Mouse (Mus musculus): ENCODE measurements around the gene Ampd3. TPM values are rescaled to one million over a fixed set of nuclear protein-coding genes. Genes with fewer than 3 reads are reported as not detected.

The Ampd3 gene
- total RNA-seq (2017) = 13.4 to 25.6 TPM (median 13.7 TPM) in 3 replicates

- ATAC-seq (replicated peaks; ENCODE audit: insufficient number of reproducible peaks, low FRiP score, low TSS enrichment, poor library complexity, severe bottlenecking) = no peak
These were observed at the start of gene Ampd3 for GRCm38 (mm10) chr7:110768001-110768400. Gene Ampd3 (plus strand): TSS chr7:110768206.

- no peak for ATAC-seq (replicated peaks; ENCODE audit: insufficient number of reproducible peaks, low FRiP score, low TSS enrichment, poor library complexity, severe bottlenecking)
These were observed 49.5 kb upstream of the Ampd3 start for GRCm38 (mm10) chr7:110718505-110718904.

- no peak for ATAC-seq (replicated peaks; ENCODE audit: insufficient number of reproducible peaks, low FRiP score, low TSS enrichment, poor library complexity, severe bottlenecking)
These were observed 48.1 kb upstream of the Ampd3 start for GRCm38 (mm10) chr7:110719857-110720256.

GRCm38 (mm10) chr7:110722183-110722582 lies 45.8 kb upstream of the Ampd3 start:
- no peak for ATAC-seq (replicated peaks; ENCODE audit: insufficient number of reproducible peaks, low FRiP score, low TSS enrichment, poor library complexity, severe bottlenecking)

- ATAC-seq (replicated peaks; ENCODE audit: insufficient number of reproducible peaks, low FRiP score, low TSS enrichment, poor library complexity, severe bottlenecking) = peak; percentile 59
These were observed 41.0 kb upstream of the Ampd3 start for GRCm38 (mm10) chr7:110727049-110727448.

GRCm38 (mm10) chr7:110728876-110729275 lies 39.1 kb upstream of the Ampd3 start:
- ATAC-seq (replicated peaks; ENCODE audit: insufficient number of reproducible peaks, low FRiP score, low TSS enrichment, poor library complexity, severe bottlenecking) = peak; percentile 59

- ATAC-seq (replicated peaks; ENCODE audit: insufficient number of reproducible peaks, low FRiP score, low TSS enrichment, poor library complexity, severe bottlenecking) = no peak
These were observed 38.7 kb upstream of the Ampd3 start for GRCm38 (mm10) chr7:110729295-110729694.

- no peak for ATAC-seq (replicated peaks; ENCODE audit: insufficient number of reproducible peaks, low FRiP score, low TSS enrichment, poor library complexity, severe bottlenecking)
These were observed 36.7 kb upstream of the Ampd3 start for GRCm38 (mm10) chr7:110731091-110731967.

- ATAC-seq (replicated peaks; ENCODE audit: insufficient number of reproducible peaks, low FRiP score, low TSS enrichment, poor library complexity, severe bottlenecking) = no peak
These were observed 35.9 kb upstream of the Ampd3 start for GRCm38 (mm10) chr7:110732001-110732632.

GRCm38 (mm10) chr7:110736914-110737313 lies 31.1 kb upstream of the Ampd3 start:
- ATAC-seq (replicated peaks; ENCODE audit: insufficient number of reproducible peaks, low FRiP score, low TSS enrichment, poor library complexity, severe bottlenecking) = no peak

GRCm38 (mm10) chr7:110739764-110740163 lies 28.2 kb upstream of the Ampd3 start:
- no peak for ATAC-seq (replicated peaks; ENCODE audit: insufficient number of reproducible peaks, low FRiP score, low TSS enrichment, poor library complexity, severe bottlenecking)

GRCm38 (mm10) chr7:110740188-110740587 lies 27.8 kb upstream of the Ampd3 start:
- no peak for ATAC-seq (replicated peaks; ENCODE audit: insufficient number of reproducible peaks, low FRiP score, low TSS enrichment, poor library complexity, severe bottlenecking)

GRCm38 (mm10) chr7:110742022-110742421 lies 26.0 kb upstream of the Ampd3 start:
- ATAC-seq (replicated peaks; ENCODE audit: insufficient number of reproducible peaks, low FRiP score, low TSS enrichment, poor library complexity, severe bottlenecking) = no peak

- no peak for ATAC-seq (replicated peaks; ENCODE audit: insufficient number of reproducible peaks, low FRiP score, low TSS enrichment, poor library complexity, severe bottlenecking)
These were observed 21.9 kb upstream of the Ampd3 start for GRCm38 (mm10) chr7:110746087-110746562.

GRCm38 (mm10) chr7:110746809-110747208 lies 21.2 kb upstream of the Ampd3 start:
- no peak for ATAC-seq (replicated peaks; ENCODE audit: insufficient number of reproducible peaks, low FRiP score, low TSS enrichment, poor library complexity, severe bottlenecking)

- ATAC-seq (replicated peaks; ENCODE audit: insufficient number of reproducible peaks, low FRiP score, low TSS enrichment, poor library complexity, severe bottlenecking) = no peak
These were observed 17.2 kb upstream of the Ampd3 start for GRCm38 (mm10) chr7:110750834-110751233.

GRCm38 (mm10) chr7:110751634-110752033 lies 16.4 kb upstream of the Ampd3 start:
- ATAC-seq (replicated peaks; ENCODE audit: insufficient number of reproducible peaks, low FRiP score, low TSS enrichment, poor library complexity, severe bottlenecking) = no peak

GRCm38 (mm10) chr7:110753310-110753709 lies 14.7 kb upstream of the Ampd3 start:
- no peak for ATAC-seq (replicated peaks; ENCODE audit: insufficient number of reproducible peaks, low FRiP score, low TSS enrichment, poor library complexity, severe bottlenecking)

- no peak for ATAC-seq (replicated peaks; ENCODE audit: insufficient number of reproducible peaks, low FRiP score, low TSS enrichment, poor library complexity, severe bottlenecking)
These were observed 14.1 kb upstream of the Ampd3 start for GRCm38 (mm10) chr7:110753926-110754330.

- no peak for ATAC-seq (replicated peaks; ENCODE audit: insufficient number of reproducible peaks, low FRiP score, low TSS enrichment, poor library complexity, severe bottlenecking)
These were observed 11.6 kb upstream of the Ampd3 start for GRCm38 (mm10) chr7:110756440-110756839.
